Mouse (Mus musculus): ENCODE measurements around the gene Isg20l2.

- TF ChIP-seq CTCF (IDR thresholded peaks at IDR 0.05; ENCODE audit: low read depth), result peak; percentile 97
- TF ChIP-seq EP300 (IDR thresholded peaks at IDR 0.05; ENCODE audit: low read depth), result no peak
Measured at GRCm38 (mm10) chr3:87935776-87936175, 5.7 kb downstream of the Isg20l2 start.

Data from heart, postnatal 0 days (tissue).